Mouse (Mus musculus) inflammation-experienced regulatory T-cells, adult 6 months (primary cell): Measurements from ENCODE around the gene Slc35b3. TPM values are rescaled to one million over a fixed set of nuclear protein-coding genes. Genes with fewer than 3 reads are reported as not detected.

Experiments
- ATAC-seq: one replicate; pipeline ENCODE4 v1.8.0; 2017
- polyA plus RNA-seq, 3 experiments: library from polyadenylated mRNA; unstranded; fragments of 100-300 nt; shearing (Covaris generic); gene quantifications; one replicate each; pipeline ENCODE4 v1.2.1; 2017

Slc35b3 gene
- polyA plus RNA-seq, 3 experiments from 2014 or later: 53.7 to 96.4 (median 74.9) TPM

DNA sequence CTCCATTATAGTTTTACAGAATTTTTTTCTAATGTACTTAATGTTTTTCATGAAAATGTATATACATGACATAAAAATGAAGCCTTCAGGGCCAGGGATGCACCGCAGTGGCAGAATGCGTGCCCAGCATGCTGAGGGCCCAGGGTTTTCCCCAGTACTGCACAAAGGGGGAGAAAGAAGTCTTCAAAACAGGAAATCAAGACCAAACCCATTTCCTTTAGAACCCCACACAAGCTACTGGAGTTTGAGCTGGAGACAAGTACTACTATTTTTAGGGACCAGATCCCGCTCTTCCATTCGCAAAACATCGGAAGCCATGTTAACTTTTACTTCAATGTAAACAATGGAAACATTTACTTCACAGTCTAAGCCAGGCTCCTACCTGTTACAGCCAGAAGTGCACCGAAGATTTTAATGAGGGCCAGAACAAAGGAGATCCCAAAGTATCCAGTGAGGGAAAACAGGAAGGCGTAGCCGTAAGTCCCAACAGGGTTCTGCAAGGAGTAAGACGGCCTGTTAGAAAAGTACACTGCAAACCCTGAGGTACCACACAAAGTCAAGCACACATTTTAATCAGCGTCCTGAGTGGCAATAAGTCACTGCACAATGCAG, 23.7 kb downstream of the Slc35b3 start:
- ATAC-seq: peak; percentile 86

DNA sequence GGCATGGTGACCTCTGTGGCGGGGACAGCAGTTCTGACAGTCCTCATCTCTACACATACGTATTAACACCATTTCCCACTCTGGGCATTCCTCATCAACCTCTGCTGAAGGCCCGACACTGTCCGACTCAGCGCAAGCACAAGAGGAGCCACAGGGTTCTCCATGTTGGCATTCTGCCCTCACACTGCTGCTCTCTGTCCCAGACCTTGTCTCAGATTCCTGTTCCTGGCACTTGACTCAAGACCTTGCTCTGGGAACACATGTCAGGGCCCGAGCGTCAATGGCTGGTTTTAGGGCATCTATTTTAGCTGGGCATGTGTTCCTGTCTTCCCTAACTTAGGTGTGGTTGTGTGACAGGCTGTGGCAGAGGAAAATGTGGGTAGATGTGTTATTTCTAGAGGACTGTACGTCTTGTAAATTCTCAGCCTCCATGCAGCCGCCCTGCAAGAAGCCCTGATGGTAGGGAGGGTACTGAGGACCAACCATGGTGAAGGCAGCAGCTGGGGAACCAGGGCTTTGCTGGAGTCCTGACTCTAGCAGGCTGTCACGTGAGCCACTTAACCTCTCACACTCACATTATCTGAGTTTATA, 24.7 kb downstream of the Slc35b3 start:
- no peak for ATAC-seq

DNA sequence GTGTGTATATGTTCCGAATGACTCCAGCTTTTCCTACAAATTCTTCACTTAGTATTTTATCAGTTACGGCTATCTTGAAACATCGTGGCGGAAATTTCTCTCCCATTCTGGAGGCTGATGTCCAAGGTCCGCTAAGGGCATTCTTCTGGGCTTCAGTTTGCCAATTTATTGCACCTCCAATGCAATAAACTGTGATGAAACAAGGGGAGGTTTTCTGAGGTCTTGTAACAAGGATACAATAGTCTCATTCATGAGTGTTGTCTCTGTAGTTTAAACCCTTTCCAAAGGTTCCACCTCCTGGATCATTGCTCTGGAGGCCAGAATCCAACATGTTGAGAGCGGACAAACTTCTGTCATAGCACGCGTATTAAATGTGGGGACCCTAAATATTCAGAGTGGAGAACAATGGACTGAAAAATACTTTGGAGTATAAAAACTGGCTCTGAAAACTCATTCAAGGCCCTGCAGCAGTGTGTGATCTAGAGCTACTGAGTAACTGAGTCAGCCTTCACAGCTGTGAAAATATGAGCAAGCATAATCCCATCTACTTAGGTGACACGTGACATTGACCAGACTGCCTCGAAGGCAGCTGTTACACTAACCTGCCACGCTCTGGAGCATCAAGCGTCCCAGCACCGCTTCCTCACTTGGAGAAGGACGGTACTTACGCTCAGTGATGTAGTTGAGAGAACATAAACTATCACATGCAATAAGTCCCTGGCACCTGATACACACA, 30.7 kb downstream of the Slc35b3 start:
- ATAC-seq: no peak

DNA sequence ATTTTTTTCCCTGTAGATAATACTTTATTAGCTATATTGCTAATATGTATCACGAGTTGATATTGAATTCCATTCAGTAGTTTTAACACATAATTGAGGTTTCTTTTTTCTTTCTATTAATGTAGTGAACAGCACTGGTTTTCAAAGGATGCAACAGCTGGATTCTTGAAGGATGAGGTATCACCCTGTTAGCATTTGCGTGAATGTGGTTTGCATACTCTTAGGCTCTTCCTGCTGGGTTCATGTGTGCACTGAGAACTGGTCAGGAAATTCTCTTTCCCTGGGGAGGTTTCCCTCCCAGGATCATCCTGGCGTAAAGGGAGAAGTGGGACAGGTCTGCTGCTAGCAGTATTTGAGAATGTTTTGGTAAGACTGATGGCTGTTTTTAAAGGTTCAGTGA, 38.0 kb downstream of the Slc35b3 start:
- ATAC-seq: no peak

DNA sequence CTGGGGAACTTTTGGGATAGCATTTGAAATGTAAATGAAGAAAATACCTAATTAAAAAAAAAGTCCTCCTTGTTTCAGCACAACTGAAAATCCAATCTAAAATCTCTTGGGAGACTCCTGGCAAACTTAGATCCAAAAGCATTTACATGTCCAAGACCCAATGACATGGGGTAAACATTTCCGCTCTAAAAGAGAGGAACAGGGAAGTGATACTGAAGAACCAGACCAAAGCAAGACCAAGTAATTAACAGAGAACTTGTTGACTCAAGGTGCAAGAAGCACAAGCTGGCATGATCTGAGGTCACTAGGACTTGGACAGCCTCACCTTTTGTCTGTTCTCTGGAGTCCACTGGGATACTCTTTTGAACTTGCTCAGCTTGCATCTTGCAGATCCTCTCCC, 39.4 kb downstream of the Slc35b3 start:
- no peak for ATAC-seq

DNA sequence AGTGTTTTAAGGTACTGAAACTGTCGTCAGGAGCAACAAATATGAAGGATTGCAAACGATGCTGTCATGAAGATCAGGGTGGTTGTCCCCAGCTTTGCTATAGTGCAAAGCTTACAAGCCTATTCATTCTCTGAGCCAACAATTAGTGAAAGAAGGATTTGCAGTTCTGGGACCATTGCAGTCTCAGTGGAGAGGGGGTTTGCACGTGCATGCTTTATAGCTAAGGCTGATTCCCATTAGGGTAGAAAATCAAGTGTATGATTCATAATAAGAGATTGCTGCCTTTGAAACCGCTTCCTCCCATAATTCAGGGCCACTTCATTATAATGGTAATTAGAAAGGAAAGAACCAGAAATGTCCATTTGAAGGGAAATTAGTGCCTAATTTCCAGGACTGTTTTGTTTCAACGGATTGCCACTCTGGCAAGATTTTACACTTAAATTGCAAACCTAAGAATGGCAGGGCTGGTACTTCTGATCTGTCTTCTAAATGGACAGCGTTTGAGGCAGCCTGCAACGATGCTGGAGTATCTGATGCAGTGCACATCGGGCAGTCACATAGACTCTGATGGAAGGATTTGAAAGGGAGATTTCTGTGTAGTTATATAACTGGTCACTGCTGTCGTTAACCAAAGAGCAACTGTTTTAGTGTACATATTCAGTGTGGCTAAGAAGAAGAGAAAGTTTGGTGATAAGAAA, 42.3 kb downstream of the Slc35b3 start:
- no peak for ATAC-seq

DNA sequence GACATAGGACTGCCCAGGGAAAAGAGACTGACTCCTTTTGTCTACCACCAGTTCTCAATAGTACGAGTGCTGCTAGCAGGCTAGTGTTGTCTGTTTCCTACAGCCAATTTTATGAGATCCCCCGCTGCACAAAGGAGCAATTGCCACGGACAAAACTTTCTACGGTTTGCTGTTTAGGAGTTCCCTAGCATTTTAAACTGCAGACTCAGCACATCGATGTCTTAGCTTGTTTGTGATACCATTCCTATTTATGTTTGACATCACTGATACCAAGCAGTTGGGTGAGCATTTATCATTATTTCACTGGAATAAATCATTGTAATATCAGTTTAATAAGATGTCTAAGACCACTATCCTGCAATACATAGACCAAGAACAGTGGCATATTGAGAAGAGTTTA, 43.1 kb downstream of the Slc35b3 start:
- no peak for ATAC-seq

DNA sequence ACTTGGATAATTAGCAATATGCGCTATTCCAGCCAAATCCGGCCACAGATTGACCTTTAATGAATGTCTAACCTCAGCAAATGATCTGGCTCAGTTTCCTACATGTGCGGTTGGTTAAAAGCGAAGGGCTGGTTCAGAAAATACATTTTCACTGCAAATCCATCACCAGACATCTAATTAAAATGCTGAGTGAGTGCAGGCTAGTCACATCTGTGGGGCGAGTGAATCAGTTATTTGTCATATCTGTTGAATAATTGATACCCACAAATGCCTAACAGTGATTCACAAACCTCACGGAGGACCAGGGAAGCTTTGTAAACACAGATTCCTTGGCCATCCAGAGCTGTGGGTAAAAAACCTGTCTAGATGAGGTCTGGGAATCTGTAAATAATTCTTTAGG, 45.9 kb downstream of the Slc35b3 start:
- ATAC-seq: no peak

DNA sequence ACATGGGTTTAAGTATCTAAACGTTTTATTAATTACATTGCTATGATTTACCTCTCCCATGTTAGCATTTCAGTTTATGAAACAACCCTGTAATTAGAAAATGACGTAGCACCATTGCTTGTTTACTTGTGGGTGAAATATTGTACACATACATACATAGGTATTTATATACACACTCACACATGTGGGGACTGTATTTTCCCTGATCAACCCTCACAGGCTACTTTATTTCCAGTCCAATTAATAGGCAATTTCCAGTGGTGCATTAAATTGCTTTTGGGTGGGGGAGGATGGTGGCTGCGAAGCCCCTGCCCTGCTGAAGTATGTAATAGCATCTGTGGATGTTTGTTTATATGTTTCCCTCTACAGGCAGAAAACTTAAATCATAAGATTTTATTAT, 68.3 kb downstream of the Slc35b3 start:
- no peak for ATAC-seq
